Mouse (Mus musculus) erythroblast, embryonic 14.5 days (primary cell): Measurements from ENCODE around the gene Uchl3.

Experiments used
- GATA1 ChIP-seq: IDR thresholded peaks from 2 replicates; pipeline ENCODE4 v1.6.1; 2012; ENCODE audit warnings: low read length, inconsistent platforms, mixed read lengths
- TAL1 ChIP-seq: IDR thresholded peaks from 3 replicates; pipeline ENCODE4 v1.6.1; 2012; ENCODE audit warnings: low read length, inconsistent platforms, mixed read lengths

- TF ChIP-seq TAL1 (no peak), GATA1 (no peak)
These were observed 18.0 kb upstream of the Uchl3 start for GRCm38 (mm10) chr14:101635765-101636164.
